Mouse (Mus musculus) heart, adult 18-20 months (tissue): ENCODE measurements around the gene Rab3gap1. TPM values are rescaled to one million over a fixed set of nuclear protein-coding genes. Genes with fewer than 3 reads are reported as not detected.
"Not testable (repeated sequence)": the region's sequence is repeated elsewhere in the genome, so short reads cannot be mapped to it uniquely, and the experiment has no call there.

Source experiments
- DNase-seq, 2 experiments: peaks; one replicate each; pipeline ENCODE4 v3.0.0; 2021 to 2022; ENCODE audit warnings: mixed read lengths in 1 of 2
- total RNA-seq, 2 experiments: library from RNA; stranded (reverse); gene quantifications; 2 replicates each; pipeline ENCODE4 v1.2.3; 2021

The Rab3gap1 gene
- total RNA-seq, 2 experiments from 2014 or later = 37.0 to 40.4 TPM

DNA sequence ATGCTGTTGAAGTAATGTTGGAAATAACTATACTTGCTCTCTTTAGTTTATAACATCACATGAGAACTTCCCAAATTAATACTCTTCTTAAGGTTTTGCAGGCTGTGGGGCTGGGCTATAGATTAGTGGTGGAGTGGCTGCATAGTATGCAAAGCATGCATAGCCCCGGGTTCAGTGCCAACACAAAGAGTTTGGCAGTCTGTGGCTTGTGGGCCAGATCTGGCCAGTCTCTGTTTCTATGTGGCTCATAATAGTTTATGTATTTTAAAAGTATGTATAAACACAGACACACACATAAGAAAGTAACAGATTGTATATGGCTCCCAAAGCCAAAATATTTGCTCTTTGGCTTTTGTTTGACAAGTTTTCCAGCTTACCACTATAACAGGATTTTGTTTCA, 47.2 kb downstream of the Rab3gap1 start:
- no peak for DNase-seq

DNA sequence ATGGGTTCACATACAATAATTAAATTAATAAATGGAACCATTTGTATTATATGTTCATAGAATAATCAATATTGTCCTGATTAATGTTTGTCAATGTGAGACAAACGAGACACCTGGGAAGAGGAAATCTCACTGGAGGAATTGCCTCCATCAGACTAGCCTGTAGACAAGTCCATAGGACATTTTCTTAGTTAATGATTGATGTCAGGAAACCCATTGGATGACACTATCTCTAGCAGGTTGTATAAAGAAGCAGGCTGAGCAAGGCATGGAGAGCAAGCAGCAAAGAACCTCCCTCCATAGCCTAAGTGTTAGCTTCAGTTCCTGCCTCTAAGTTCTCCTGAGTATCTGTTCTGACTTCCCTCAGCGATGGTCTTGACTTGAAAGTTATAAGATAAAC, 64.8 kb downstream of the Rab3gap1 start:
- no peak for DNase-seq

DNA sequence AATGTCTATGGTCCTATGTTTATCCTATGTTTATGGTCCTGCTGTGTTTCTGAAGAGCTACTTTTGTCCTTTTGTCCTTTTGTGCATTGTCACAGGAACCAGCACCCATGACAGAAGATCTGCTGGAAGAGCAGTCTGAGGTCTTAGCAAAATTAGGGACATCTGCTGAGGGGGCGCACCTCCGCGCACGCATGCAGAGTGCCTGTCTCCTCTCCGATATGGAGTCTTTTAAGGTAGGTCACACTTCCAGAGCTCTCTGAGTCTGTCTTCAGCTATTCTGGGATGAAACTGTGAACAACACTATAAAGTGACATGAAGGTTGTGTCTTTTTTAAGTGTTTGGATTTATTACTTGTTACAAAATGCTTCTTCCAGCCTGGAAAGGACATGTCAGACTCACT, 65.7 kb downstream of the Rab3gap1 start:
- DNase-seq = no peak

DNA sequence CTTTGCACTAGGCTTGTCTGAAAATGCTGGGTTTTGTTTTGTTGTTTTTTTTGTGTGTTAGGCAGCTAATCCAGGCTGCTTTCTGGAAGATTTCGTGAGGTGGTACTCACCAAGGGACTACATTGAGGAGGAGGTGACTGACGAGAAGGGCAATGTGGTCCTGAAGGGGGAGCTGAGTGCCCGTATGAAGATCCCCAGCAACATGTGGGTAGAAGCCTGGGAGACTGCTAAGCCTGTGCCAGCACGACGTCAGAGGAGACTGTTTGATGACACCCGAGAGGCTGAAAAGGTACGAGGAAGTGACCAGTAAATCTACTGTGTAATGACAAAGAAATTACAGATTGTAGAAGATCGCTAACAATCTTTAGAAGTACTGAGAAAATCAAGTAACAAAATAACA, 68.7 kb downstream of the Rab3gap1 start:
- DNase-seq = peak; percentile 31 to 40

DNA sequence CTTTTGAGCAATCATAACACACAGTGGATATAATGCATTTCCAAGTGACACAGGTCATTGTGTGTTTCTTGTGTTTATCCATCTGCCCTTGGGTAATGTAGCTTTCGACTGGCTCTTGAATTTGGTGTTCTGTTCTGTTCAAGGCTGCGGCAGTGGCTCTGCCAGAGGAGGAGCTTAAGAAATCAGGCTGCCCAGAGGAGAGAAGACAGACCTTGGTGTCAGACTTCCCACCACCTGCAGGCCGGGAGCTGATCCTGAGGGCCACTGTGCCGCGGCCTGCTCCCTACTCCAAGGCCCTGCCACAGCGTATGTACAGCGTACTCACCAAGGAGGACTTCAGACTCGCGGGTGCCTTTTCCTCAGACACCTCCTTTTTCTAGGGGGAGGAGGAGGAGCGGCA, 73.7 kb downstream of the Rab3gap1 start:
- no peak for DNase-seq

DNA sequence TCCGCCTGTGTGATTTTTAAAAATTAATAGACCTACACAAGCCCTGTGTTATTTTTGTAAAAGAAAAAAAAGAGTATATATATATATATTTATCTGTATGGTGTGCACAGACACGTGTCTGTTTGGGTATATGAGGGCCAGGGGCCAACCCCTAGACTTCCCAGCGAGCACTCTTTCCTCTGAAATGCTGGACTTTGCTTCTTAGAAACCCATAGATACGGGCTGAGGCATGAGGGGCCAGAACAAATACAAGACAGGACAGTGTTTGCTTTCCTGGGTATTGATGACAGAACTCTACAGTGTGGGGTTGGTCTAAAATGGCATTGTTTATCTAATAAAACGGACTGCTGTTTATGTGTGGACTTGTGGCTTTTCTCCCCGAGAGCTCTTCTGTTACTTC, 74.9 kb downstream of the Rab3gap1 start:
- no peak for DNase-seq

DNA sequence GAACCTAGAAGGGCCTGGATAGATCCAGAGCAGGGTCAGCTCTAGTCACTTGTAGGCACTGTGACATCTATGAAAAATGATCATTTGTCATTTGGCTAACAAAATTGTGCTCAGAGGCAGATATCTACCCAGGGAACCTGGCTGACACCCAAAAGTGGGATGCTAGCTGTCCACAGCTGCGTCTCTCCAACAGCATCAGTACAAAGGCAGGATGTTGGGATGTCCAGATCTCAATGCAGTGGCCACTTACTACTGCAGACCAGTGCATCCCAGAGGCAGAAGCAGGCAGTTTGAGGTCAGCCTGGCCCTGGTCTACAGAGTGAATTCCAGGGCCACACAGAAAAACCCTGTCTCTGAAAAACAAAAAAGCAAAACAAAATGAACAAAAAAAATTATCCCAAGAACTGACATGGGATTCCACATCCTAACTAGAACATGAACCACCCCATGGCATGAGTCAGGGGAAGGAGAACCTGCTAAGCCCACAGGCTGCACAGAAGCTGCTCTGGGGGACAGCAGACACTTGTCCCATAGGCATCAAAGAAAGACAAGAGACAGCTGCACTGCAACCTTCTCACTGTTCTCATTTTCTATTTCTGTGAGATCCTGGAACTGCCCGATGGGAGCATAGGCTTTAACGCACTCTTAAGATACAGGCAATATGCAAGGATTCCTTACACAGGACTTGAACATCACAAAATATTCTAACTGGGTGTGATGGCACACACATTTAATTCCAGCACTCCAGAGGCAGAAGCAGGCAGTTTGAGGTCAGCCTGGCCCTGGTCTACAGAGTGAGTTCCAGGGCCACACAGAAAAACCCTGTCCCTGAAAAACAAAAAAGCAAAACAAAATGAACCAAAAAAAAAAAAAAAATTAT, 77.4 kb downstream of the Rab3gap1 start:
- DNase-seq = peak; percentile 10 to 14

DNA sequence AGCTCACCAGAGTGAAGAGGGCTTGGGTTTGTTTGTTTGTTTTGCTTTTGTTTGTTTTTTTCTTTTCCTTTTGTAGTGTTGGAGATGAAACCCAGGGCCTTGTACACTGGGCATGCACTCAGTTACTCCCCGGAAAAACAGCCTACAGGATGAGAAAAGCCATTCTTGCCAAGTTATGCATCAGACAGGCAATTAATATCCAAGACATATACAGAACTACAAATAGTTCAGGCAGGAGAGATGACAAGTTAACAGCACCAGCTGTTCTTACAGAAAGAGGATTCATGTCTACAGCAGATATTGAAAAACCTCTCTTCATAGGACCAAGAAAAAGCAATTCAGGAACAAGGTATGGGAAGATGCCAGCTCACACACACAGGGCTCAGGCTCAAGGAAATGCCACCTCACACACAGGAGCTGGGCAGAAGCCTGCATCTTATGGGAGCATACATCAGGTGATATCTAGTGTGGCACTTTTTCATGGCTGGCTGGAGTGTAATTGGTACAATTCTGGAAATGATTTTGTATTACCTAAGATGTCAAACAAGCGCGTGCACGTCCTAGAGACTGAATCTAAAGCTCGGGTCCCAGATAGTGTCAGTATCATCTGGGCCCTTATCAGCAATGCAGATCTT, 78.2 kb downstream of the Rab3gap1 start:
- no peak for DNase-seq

DNA sequence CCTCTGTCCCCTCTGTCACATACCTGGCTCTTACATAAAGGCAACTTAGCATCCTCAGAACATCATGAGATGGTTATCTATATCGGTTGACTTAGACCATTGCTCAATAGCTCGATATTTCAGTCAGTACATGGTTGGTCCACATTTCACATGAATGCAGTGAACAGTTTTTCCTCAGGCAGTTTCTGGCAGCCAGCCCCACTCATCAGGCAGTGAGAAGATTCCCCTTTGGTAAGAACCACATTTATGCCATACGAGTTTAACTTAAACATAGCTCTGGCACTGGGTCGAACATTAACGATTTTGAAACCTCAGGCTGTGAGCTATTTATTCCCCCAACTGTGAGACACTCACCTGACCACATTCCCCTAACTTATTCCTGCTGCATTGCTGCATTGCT, 80.2 kb downstream of the Rab3gap1 start:
- no peak for DNase-seq

DNA sequence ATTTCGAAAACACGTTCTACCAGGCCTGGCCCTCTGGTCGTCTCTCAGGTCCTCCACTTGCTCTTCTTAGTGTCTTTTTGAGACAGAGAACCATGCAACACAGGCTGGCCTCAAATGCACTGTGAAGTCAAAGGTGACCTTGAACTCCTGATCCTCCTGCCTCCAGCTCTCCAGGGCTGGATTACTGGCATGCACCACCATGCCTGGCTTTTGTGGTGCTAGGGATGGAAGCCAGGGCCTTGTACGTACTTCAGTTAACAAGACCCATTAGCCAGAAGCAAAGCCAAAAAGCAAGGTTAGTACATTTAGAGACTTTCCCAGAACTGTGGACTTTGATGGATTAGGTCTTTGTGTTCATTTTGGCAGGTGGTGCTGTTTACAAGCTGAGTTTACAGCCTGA, 83.7 kb downstream of the Rab3gap1 start:
- DNase-seq = no peak

DNA sequence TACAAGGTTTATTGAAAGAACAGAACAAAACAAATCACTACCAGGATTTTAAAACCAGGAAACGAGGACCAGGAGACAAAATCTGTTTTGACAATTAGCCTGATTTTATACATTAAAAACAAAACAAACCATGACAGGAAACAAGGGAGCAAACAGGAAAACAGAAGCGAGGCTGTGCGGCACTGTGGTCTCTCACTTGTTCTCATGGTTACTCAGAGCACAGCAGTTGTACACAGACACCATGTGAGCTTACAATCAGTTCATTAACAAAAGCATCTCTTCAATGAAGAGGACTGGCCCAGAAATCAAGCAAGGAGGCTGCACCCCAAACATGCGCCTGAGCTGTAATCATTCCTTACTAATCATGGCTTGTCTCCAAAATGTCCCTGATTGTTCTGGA, 85.6 kb downstream of the Rab3gap1 start:
- DNase-seq = not testable (repeated sequence)

DNA sequence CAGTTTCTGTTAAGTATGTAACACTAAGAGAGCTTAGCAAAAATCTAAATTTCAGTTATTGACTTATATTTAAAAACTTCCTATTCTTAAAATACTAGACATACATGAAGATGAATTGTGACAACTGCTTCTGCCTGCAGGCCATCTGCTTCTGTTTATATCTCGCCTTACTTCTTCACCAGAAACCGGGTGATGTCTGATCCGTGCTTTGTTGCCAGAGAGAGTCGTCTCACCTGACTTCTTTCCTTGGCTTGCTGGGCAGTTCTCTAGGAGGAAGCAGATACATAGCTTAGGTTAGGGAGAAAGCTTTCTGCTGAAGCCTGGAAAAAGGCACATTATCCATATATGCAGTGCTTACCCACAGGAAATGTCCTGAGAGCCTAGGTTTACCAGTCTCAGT, 86.2 kb downstream of the Rab3gap1 start:
- DNase-seq = no peak

DNA sequence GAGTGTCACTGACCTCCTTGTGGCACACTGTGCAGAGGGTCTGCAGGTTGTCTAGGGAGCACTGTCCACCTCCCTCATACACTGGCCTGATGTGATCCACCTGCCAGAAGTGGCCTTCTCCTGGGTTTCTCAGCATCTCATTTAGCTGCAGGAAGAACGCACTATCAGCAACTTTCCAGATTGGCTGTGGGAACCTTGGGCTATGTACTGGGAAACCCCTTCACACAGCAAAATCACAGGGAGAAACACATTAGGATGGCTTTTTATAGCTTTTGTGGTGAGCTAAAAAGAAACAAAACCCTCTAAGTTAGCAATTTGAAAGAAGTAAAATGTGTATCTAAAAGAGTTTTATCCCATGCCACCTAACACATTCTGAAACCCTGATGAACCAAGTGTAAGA, 88.0 kb downstream of the Rab3gap1 start:
- no peak for DNase-seq

DNA sequence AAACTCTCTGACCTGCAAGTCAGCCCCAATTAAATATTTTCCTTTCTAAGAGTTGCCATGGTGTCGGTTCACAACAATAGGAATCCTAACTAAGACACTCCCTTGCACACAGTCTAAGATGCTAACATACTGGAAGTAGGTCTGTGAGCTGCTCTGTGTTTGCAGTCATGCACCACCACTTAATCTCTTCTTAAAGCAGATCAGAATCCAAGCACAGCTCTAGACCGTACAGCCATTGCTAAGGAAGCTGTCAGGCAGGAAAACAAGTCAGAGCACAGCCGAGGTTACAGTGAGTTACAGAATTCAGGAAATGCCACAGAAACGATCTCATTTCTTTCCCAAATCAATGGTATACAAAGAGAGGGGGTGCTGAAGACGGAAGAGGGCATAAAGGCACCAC, 90.2 kb downstream of the Rab3gap1 start:
- DNase-seq = no peak

DNA sequence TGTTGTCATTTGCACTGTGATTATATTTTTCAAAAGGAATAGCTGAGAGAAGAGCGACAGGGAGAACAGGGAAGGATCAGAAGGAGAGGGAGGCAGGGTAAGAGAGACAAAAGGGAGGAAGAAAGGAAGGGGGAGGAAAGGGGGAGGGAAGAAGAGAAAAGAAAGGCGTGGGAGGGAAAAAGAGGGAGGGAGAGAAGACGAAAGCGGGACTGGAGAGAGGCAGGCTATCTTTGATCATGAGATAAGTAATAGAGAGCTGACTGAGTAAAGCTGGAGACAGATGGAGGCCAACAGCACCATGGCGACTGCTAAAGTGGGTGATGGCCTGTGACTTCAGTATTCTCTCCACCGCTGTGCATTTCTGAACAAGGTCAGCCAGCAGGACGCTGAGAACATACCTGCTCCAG, 90.7 kb downstream of the Rab3gap1 start:
- no peak for DNase-seq

DNA sequence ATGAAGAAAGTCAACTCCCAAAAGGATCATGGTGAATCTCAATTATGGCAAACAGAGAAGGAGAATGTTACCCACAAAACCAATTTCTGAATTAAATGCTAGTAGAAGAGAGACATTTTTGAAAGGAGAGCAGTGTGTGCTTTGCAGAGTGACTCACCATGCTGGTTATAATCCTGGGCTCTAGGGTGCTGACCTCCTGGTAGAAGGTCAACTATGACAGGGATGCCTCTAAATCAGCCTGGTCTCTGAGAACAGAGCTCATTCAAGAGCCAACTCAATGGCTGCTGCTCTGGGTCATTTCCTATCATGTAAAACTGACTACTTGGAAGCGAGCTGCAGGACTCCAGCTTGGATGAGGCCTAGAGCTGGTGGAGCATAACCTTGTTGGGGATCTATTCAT, 92.6 kb downstream of the Rab3gap1 start:
- DNase-seq = peak in 1 of 2 experiments; percentile 16

DNA sequence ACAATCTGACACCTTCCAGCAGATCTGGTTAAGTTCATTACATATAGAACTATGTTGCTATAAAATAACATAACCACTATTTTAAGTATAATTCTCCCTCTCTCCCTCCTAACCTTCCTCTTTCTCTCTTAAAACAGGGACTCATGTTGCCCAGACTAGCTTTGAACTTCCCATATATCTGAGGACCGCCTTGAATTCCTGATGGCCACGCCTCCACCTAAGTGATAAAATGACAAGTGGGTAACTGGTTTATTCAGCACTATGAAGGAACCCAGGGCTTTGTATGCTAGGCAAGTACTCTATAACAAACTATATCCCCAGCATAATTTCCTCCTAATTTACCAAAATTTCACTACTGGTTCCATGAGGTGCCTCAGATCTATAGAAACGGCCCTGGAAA, 94.8 kb downstream of the Rab3gap1 start:
- DNase-seq = no peak

DNA sequence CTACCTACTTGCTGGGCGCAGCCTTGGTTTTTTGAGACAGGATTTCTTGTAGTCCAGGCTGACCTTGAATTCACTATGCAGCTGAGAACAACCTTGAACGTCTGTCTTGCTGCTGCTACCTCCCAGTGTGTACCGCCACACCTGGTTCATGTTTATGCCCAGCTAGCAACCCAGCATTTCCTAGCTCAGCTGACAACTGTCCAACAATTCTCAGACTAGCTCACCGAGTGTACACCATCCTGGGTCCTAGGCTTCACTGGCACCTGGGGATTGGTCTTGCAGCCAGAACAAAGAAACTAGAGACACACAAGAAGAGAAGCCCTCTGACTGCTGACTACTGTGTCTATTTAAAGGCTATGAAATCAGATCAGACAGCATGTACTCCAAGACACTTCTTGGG, 102.3 kb downstream of the Rab3gap1 start:
- DNase-seq = no peak

DNA sequence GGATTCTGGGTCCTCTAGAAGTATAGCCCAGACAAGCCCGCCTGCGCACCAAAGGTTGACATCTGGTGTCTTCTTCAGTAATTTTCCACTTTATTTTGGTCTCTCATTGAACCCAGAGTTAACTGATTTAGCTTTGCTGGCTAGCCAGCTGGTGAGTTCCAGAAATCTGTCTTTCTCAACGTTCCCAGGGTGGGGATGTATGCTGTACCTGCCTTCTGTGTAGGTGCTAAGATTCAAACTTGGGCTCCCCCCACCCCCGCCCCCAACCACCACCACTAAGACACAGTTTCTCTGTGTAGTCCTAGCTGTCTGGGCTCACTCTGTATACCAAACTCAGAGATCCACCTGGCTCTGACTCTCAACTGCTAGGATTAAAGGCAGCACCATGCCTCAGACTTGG, 105.5 kb downstream of the Rab3gap1 start:
- no peak for DNase-seq

DNA sequence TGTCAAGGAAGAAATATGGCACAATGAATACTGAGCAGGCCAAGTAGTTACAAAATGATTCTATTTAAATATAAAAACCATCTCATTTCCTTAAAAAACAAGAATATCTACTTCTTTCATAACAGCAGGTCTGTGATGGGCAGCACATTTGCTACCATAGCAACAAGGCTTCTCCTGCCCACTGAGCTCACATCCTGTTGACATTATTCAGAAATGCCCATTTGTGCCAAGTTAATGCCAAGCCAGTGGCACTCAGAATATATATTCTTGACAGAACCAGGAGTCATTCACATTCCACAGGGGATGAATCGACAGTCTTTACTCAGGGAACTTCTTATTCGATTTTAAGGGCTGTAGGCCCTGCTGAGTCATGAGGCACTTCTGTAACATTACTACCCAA, 107.1 kb downstream of the Rab3gap1 start:
- DNase-seq = peak in 1 of 2 experiments; percentile 10

DNA sequence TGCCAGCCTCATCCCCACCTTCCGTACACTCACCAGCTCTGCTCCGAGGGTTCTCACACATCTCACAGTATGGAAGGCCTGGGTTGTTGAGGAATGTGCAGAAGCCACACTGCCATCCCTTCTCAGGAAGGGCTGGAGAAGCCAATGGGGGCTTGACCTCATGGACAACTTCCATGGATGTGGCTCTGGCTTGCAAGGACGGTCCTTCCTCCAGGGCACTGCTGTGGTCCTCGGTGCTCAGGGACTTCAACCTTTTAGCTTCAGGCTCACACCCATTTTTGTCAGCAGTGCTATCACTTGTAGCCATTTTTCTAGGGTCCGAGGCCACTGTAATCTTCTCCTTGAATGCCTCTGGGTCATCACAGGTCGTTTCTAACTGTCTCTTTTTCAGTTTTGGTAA, 107.5 kb downstream of the Rab3gap1 start:
- no peak for DNase-seq

DNA sequence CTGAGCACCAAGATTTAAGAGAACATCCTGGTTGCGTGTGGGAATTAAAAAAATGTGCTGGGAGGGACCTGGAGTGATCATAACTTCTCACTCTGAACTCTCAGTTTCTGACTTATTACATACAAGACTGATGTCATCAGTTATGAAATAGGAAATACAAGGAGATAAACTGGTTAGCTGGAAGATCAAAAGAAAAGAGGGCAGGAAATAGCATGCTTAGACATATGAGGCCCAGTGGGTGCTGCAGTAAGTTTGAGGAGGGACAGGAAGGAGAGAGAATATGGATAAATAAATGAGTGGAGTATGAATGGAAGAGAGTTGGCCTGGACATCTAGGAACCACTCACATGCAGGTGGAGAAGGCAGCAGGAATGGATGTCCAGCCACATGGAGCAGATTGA, 109.6 kb downstream of the Rab3gap1 start:
- DNase-seq = no peak

DNA sequence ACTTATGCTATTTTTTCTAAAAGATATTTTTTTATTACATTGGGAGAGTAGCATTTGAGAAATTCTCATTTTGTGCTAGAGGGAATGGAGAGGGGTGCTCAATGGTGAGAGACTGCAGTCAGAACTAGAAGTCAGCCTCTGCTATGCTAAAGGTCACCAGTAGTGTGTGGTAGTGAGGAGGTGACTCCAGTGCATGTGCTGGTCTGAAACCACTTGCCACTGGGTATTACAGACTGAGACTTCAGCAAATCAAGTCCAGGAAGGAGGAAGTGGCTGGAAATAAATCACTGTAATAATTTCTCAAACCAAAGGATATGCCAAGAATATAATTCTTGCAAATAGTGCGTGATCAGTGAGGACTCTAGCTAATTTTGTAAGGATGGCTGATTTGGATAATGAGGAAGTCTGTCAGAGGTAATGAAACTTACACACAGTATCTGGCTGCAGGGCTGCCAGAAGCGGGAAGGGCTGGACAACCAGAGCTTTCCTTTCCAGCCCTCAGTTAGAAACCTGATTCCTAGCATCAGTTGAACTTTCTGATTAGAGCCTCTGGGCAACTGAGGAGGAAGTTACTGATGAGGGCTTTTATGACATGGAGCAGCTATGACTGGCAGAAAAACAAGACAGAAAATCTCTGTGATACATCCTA, 112.5 kb downstream of the Rab3gap1 start:
- DNase-seq = peak in 1 of 2 experiments; percentile 9
